Mouse (Mus musculus) limb, embryonic 14.5 days (tissue): ENCODE results near the gene Fam117a. TPM values are rescaled to one million over a fixed set of nuclear protein-coding genes. Genes with fewer than 3 reads are reported as not detected.
A peak's percentile ranks its signal among the peaks of the same experiment; 100 is the strongest.

Source experiments
- ATAC-seq: fragments of 200-750 bp; cut with Nextera tagmentation; 2 replicates; pipeline ENCODE4 v1.8.0; 2017; ENCODE audit warnings: low read depth, moderate number of reproducible peaks, moderate TSS enrichment; ENCODE audit not compliant: low FRiP score
- DNase-seq: peaks from one replicate; pipeline ENCODE4 v3.0.0-alpha.2; 2015; ENCODE audit warnings: low spot score
- H3K27ac ChIP-seq: fragments of 300-500 bp; sonication (generic); replicated peaks from 2 replicates; pipeline ENCODE4 v1.5.1; 2014; ENCODE audit warnings: low read depth, mild to moderate bottlenecking, low read length, moderate library complexity, mixed read lengths
- H3K27me3 ChIP-seq: fragments of 300-500 bp; sonication (generic); 2 replicates; pipeline ENCODE4 v1.6.1; 2014; ENCODE audit warnings: low read length, mixed read lengths; ENCODE audit not compliant: control insufficient read depth, insufficient read depth
- H3K36me3 ChIP-seq: fragments of 300-500 bp; sonication (generic); 2 replicates; pipeline ENCODE4 v1.6.1; 2014; ENCODE audit warnings: mild to moderate bottlenecking, low read length, moderate library complexity, mixed read lengths; ENCODE audit not compliant: control insufficient read depth, insufficient read depth
- H3K4me1 ChIP-seq: fragments of 300-500 bp; sonication (generic); 2 replicates; pipeline ENCODE4 v1.6.1; 2014; ENCODE audit warnings: antibody characterized with exemption, low read length, mixed read lengths; ENCODE audit not compliant: control insufficient read depth, insufficient read depth
- H3K4me2 ChIP-seq: fragments of 300-500 bp; sonication (generic); replicated peaks from 2 replicates; pipeline ENCODE4 v1.6.1; 2014; ENCODE audit warnings: low read depth, mild to moderate bottlenecking, low read length, moderate library complexity; ENCODE audit not compliant: severe bottlenecking
- H3K4me3 ChIP-seq: fragments of 300-500 bp; sonication (generic); replicated peaks from 2 replicates; pipeline ENCODE4 v1.5.1; 2014; ENCODE audit warnings: low read length
- H3K9ac ChIP-seq: fragments of 300-500 bp; sonication (generic); 2 replicates; pipeline ENCODE4 v1.6.1; 2014; ENCODE audit warnings: mild to moderate bottlenecking, low read depth, low read length, moderate library complexity; ENCODE audit not compliant: severe bottlenecking
- H3K9me3 ChIP-seq: fragments of 300-500 bp; sonication (generic); 2 replicates; pipeline ENCODE4 v1.6.1; 2016; ENCODE audit warnings: low read length; ENCODE audit not compliant: control insufficient read depth
- POLR2A ChIP-seq: fragments of 200-500 bp; IDR thresholded peaks from 2 replicates; pipeline ENCODE4 v1.8.0; 2012; ENCODE audit warnings: inconsistent platforms, mild to moderate bottlenecking, moderate library complexity, borderline replicate concordance; ENCODE audit not compliant: insufficient read depth, insufficient read length; ENCODE audit errors: extremely low read depth
- WGBS: fragments of 180-500 bp; shearing (Covaris S2); extraction: QIAGEN DNeasy Blood & Tissue Kit; methylation state at CpG from one replicate; pipeline ENCODE4 v1.1.7; 2014; 5-methylcytosine and 5-hydroxymethylcytosine counted together
- polyA plus RNA-seq, 2 experiments: library from polyadenylated mRNA; depleted of rRNA in 1 of 2; stranded (reverse) in 1 of 2; unstranded in 1 of 2; fragments of >200 nt; fragmentation: Nextera tagmentation in 1 of 2; extraction: Ambion mirVana in 1 of 2; gene quantifications; 2 replicates each; pipeline versions ENCODE4 v1.2.1 to v1.2.3; 2012 to 2014

Gene Fam117a
- polyA plus RNA-seq, 2 experiments = 19.3 to 48.3 TPM

- Histone ChIP-seq H3K4me1 (peaks cover 10% of the 10 kb centered on the region; the same call in 1 of the 2 replicates), H3K27ac (no peak overlapping the region), H3K9ac (no peak overlapping the region), H3K9me3 (no peaks in the 10 kb centered on the region), H3K36me3 (peaks cover 58% of the 10 kb centered on the region), H3K4me3 (no peak overlapping the region), H3K27me3 (no peaks in the 10 kb centered on the region), H3K4me2 (no peak overlapping the region)
- 73% methylated on average over 4 of the region's 4 CpGs for WGBS
- no peak for TF ChIP-seq POLR2A
- DNase-seq = no peak
- no peak for ATAC-seq
Measured at GRCm38 (mm10) chr11:95391201-95391600, 54.4 kb downstream of the Fam117a start.

- Histone ChIP-seq H3K27me3 (no peaks in the 10 kb centered on the region), H3K9ac (0 out of 2 replicates have a peak overlapping the region, but pooled peaks have one; percentile 21), H3K27ac (peak overlapping the region; percentile 33; the same call in 1 of the 2 replicates), H3K4me2 (no peak overlapping the region), H3K4me3 (no peak overlapping the region), H3K36me3 (peaks cover 53% of the 10 kb centered on the region), H3K9me3 (no peaks in the 10 kb centered on the region), H3K4me1 (peaks cover 10% of the 10 kb centered on the region; the same call in 1 of the 2 replicates)
- WGBS = 55% methylated on average over 5 of the region's 5 CpGs
- no peak for DNase-seq
- TF ChIP-seq POLR2A = no peak
- ATAC-seq = no peak
Measured at GRCm38 (mm10) chr11:95391743-95392142, 54.9 kb downstream of the Fam117a start.

GRCm38 (mm10) chr11:95392223-95392667, 55.4 kb downstream of the Fam117a start:
- DNase-seq (peak; percentile 58), ATAC-seq (peak; percentile 67; the same call in 1 of the 2 replicates)
- Histone ChIP-seq H3K9me3 (no peaks in the 10 kb centered on the region), H3K9ac (peak overlapping the region; percentile 21; the same call in 1 of the 2 replicates), H3K4me1 (peaks cover 10% of the 10 kb centered on the region; the same call in 1 of the 2 replicates), H3K4me2 (no peak overlapping the region), H3K27me3 (no peaks in the 10 kb centered on the region), H3K4me3 (no peak overlapping the region), H3K36me3 (peaks cover 48% of the 10 kb centered on the region), H3K27ac (peak overlapping the region; percentile 33; the same call in 1 of the 2 replicates)
- 37% methylated on average over 7 of the region's 7 CpGs for WGBS
- TF ChIP-seq POLR2A = no peak

GRCm38 (mm10) chr11:95392708-95393499, 56.1 kb downstream of the Fam117a start:
- H3K9ac ChIP-seq = no peak overlapping the region
- no peak for ATAC-seq
- 63% methylated on average over 11 of the region's 11 CpGs for WGBS

GRCm38 (mm10) chr11:95393500-95393816, 56.6 kb downstream of the Fam117a start:
- H3K36me3 ChIP-seq = peaks cover 36% of the 10 kb centered on the region
- DNase-seq (no peak), ATAC-seq (no peak)
- H3K27me3 ChIP-seq = no peaks in the 10 kb centered on the region
- H3K9ac ChIP-seq = no peak overlapping the region
- H3K27ac ChIP-seq = no peak overlapping the region
- TF ChIP-seq POLR2A = no peak
- whole genome bisulfite sequencing = 15% methylated on average over 5 of the region's 5 CpGs
- no peak overlapping the region for H3K4me3 ChIP-seq
- peaks cover 10% of the 10 kb centered on the region; the same call in 1 of the 2 replicates for H3K4me1 ChIP-seq
- no peak overlapping the region for H3K4me2 ChIP-seq
- H3K9me3 ChIP-seq = no peaks in the 10 kb centered on the region

More at GRCm38 (mm10) chr11:95392708-95393499, 56.1 kb downstream of the Fam117a start:
- Histone ChIP-seq H3K9me3 (no peaks in the 10 kb centered on the region), H3K4me3 (no peak overlapping the region), H3K27me3 (no peaks in the 10 kb centered on the region), H3K4me1 (peaks cover 10% of the 10 kb centered on the region; the same call in 1 of the 2 replicates), H3K4me2 (no peak overlapping the region), H3K27ac (no peak overlapping the region), H3K36me3 (peaks cover 41% of the 10 kb centered on the region)
- no peak for DNase-seq
- no peak for TF ChIP-seq POLR2A
